Mouse (Mus musculus) bone marrow, adult 2 months (tissue): ENCODE data around the gene Map4. TPM values are rescaled to one million over a fixed set of nuclear protein-coding genes. Genes with fewer than 3 reads are reported as not detected.

ENCODE experiments used
- H3K27ac ChIP-seq: fragments of 200-500 bp; 2 replicates; pipeline ENCODE4 v1.5.1; 2012; ENCODE audit warnings: low read depth, mild to moderate bottlenecking, control low read depth, inconsistent platforms, low read length; ENCODE audit not compliant: control insufficient read depth, poor library complexity, insufficient read depth
- H3K4me1 ChIP-seq: fragments of 200-500 bp; 2 replicates; pipeline ENCODE4 v1.6.1; 2011; ENCODE audit warnings: low read length; ENCODE audit not compliant: control insufficient read depth, insufficient read depth
- H3K4me3 ChIP-seq: fragments of 200-500 bp; replicated peaks from 2 replicates; pipeline ENCODE3; 2011; ENCODE audit warnings: mild to moderate bottlenecking, low read depth, low read length, control low read depth; ENCODE audit not compliant: control insufficient read depth
- CTCF ChIP-seq: fragments of 200-500 bp; IDR thresholded peaks from 2 replicates; pipeline ENCODE4 v1.5.1; 2011; ENCODE audit warnings: low read length, control low read depth; ENCODE audit not compliant: control insufficient read depth, insufficient read depth
- POLR2A ChIP-seq: fragments of 200-500 bp; IDR thresholded peaks from 2 replicates; pipeline ENCODE4 v1.6.1; 2011; ENCODE audit warnings: low read depth, mild to moderate bottlenecking, control low read depth, low read length, borderline replicate concordance; ENCODE audit not compliant: control insufficient read depth
- WGBS: fragments of 180-500 bp; shearing (Covaris S2); methylation state at CpG from one replicate; pipeline ENCODE4 v1.1.7; 2018; 5-methylcytosine and 5-hydroxymethylcytosine counted together
- polyA plus RNA-seq: library from polyadenylated mRNA; stranded (reverse); fragments of >200 nt; gene quantifications from 2 replicates; pipeline ENCODE4 v1.2.4, GENCODE M21; 2011; ENCODE audit warnings: low replicate concordance; ENCODE audit not compliant: missing spikeins, insufficient read depth, insufficient read length

Gene Map4
- polyA plus RNA-seq, 1 experiment = 33.6 TPM

DNA sequence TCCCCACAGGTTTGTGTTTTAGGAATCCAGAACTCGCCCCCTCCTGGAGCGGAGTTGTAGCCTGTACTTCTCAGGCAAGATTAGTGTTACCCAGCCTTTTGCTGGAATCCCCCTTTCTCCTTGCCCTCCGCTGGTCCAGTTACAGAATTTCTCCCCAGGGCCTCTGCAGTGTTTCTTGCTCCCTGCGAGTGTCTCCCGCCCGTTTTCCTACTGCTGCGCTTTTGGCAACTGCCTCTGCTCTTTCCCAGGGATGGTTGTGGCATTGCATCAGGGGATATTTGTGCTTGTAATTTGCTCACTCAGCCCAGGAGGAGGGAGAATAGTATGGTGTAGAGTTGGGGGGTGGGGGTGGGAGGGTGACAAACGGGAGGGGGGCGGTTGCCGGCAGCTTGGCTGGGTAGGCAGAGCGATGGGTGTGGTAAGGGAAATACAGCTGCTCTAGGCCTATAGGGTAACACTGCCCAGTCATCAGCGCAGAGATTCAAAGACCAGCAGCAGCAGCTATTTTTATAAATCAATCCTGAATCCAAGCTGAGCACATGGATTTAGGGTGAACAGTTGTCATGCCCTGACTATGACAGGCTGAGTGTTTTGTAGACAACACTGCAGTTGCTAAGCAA, 1.6 kb downstream of the Map4 start:
- TF ChIP-seq CTCF = no peak
- no peak for TF ChIP-seq POLR2A
- Histone ChIP-seq H3K4me3 (peak overlapping the region; percentile 94), H3K4me1 (peaks cover 1% of the 10 kb centered on the region; the same call in 1 of the 2 replicates), H3K27ac (no peak overlapping the region)
- WGBS = 6% methylated on average over 12 of the region's 12 CpGs

GRCm38 (mm10) chr9:109939401-109939800, 8.1 kb downstream of the Map4 start:
- 93% methylated on average over 3 of the region's 3 CpGs for WGBS
- Histone ChIP-seq H3K4me3 (no peak overlapping the region), H3K4me1 (no peaks in the 10 kb centered on the region; the same call in 1 of the 2 replicates), H3K27ac (no peak overlapping the region)
- TF ChIP-seq CTCF (no peak), POLR2A (no peak)

DNA sequence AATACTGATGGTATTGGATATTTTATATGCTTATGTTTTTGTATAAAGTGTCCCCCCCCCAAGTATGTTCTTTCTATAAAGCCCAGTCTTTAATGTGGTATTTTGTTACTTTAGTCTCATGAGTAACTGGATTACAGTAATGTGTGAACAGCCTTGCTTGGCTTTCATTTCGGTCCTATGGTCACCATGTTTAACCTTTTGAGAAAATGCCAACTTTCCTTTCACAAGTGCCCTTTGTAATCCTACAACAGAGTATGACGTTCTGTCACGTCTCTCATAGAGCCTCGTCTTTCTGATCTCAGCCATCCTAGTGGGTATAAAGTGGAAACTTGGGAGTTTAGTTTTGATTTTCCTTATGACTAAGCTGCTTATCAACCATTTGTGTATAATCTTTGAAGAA, 11.5 kb downstream of the Map4 start:
- WGBS = 85% methylated on average over 4 of the region's 4 CpGs
- no peaks in the 10 kb centered on the region; the same call in 1 of the 2 replicates for H3K4me1 ChIP-seq
- TF ChIP-seq POLR2A (no peak), CTCF (no peak)
- no peak overlapping the region for H3K27ac ChIP-seq
- no peak overlapping the region for H3K4me3 ChIP-seq

DNA sequence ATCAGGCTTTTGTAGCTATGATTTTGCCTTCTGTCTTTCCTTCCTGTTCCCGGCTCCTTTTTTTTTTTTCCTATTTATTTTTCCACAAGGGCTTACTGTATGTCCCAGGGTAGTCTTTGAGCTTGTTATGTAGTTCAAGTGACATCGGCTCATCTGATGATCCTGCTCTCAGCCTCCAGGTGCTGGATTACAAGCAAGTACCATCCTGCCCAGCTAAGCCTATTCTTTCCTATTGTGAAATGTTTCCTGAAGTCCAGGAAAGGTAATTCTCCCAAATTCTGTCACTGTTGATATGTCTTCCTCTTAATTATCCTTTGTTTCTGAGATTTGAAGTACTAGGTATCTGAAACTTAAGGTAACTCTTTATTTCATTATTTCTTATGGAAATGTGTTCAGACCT, 13.5 kb downstream of the Map4 start:
- no peak overlapping the region for H3K27ac ChIP-seq
- H3K4me3 ChIP-seq = no peak overlapping the region
- WGBS = 84% methylated on average over 2 of the region's 2 CpGs
- TF ChIP-seq POLR2A (no peak), CTCF (no peak)
- no peaks in the 10 kb centered on the region; the same call in 1 of the 2 replicates for H3K4me1 ChIP-seq

DNA sequence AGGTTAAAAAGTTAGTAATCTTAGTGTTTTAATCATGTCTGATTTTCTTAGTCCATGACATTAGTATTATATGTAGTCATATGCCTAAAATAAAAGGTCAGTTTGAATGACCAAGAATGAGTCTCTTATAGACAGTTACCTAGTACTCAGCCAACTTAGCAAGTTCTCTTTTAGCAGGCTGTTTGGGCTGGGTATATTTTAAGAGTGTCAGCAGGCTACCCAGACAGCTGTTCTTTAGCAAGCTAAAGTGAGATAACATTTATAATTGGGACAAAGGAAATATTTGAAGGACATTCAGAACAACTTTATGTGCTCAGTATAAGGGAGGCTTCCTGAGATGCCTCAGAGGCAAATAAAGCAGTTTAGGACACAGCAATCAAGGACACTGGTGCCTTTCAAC, 17.3 kb downstream of the Map4 start:
- Histone ChIP-seq H3K27ac (no peak overlapping the region), H3K4me3 (no peak overlapping the region), H3K4me1 (no peaks in the 10 kb centered on the region)
- TF ChIP-seq POLR2A (no peak), CTCF (no peak)

DNA sequence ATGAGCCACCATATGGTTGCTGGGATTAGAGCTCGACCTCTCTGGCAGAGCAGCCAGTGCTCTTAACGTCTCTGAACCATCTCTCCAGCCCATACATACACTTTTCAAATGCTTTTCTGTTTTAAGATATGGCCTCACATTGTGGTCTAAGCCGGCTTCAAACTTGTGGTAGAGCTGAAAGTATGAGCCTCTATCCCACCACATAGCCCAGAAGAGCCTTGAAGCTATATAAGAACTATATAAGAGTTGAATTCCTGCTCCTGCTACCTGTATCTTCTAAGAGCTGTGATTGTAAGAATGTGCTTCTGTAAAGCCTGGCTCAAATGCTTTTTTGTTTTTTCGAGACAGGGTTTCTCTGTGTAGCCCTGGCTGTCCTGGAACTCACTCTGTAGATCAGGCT, 18.5 kb downstream of the Map4 start:
- 82% methylated on average over 4 of the region's 4 CpGs for WGBS
- TF ChIP-seq POLR2A (no peak), CTCF (no peak)

DNA sequence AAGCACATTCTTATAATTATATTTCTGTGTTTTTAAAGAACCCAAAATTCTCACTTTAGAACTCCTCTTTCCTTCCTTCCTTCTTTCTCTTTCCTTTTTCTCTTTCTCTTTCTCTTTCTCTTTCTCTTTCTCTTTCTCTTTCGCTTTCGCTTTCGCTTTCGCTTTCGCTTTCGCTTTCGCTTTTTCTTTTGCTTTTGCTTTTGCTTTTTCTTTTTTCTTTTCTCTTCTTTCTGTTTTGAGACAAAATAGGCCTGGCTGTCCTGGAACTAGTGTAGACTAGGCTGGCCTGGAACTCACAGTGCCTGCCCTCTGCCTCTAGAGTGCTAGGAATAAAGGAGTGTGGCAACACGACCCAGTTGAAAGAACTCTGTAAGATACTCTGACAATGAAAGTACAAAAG, 22.3 kb downstream of the Map4 start:
- no peak overlapping the region for H3K4me3 ChIP-seq
- 94% methylated on average over 8 of the region's 8 CpGs for WGBS
- no peak overlapping the region for H3K27ac ChIP-seq
- H3K4me1 ChIP-seq = no peaks in the 10 kb centered on the region
- no peak for TF ChIP-seq POLR2A
- no peak for TF ChIP-seq CTCF

More for the DNA sequence above, 18.5 kb downstream of the Map4 start:
- Histone ChIP-seq H3K27ac (no peak overlapping the region), H3K4me1 (no peaks in the 10 kb centered on the region), H3K4me3 (no peak overlapping the region)

- TF ChIP-seq CTCF (no peak), POLR2A (no peak)
- no peaks in the 10 kb centered on the region; the same call in 1 of the 2 replicates for H3K4me1 ChIP-seq
These were observed 23.4 kb downstream of the Map4 start for GRCm38 (mm10) chr9:109954631-109955030.

GRCm38 (mm10) chr9:109959456-109960150, 28.3 kb downstream of the Map4 start:
- TF ChIP-seq CTCF (no peak), POLR2A (no peak)
- H3K4me3 ChIP-seq = no peak overlapping the region
- 51% methylated on average over 5 of the region's 5 CpGs for WGBS
- no peak overlapping the region for H3K27ac ChIP-seq
- no peaks in the 10 kb centered on the region; the same call in 1 of the 2 replicates for H3K4me1 ChIP-seq

More at GRCm38 (mm10) chr9:109954631-109955030, 23.4 kb downstream of the Map4 start:
- H3K27ac ChIP-seq = no peak overlapping the region
- no peak overlapping the region for H3K4me3 ChIP-seq
